Mouse (Mus musculus) intestine, embryonic 14.5 days (tissue): ENCODE measurements around the gene Sh3tc1. TPM values are rescaled to one million over a fixed set of nuclear protein-coding genes. Genes with fewer than 3 reads are reported as not detected.

Experiments used
- ATAC-seq: fragments of 200-750 bp; cut with Nextera tagmentation; replicated peaks from 2 replicates; pipeline ENCODE4 v1.8.0; 2017; ENCODE audit warnings: low read depth, moderate number of reproducible peaks, moderate TSS enrichment, moderate library complexity; ENCODE audit not compliant: low FRiP score, low TSS enrichment
- DNase-seq: peaks from one replicate; pipeline ENCODE4 v3.0.0-alpha.2; 2018; ENCODE audit warnings: low spot score
- H3K27ac ChIP-seq: fragments of 300-500 bp; sonication (generic); 2 replicates; pipeline ENCODE4 v1.5.1; 2014; ENCODE audit warnings: low read depth, mild to moderate bottlenecking, control low read depth
- H3K27me3 ChIP-seq: fragments of 300-500 bp; sonication (generic); replicated peaks from 2 replicates; pipeline ENCODE4 v1.6.1; 2014; ENCODE audit warnings: low read length, control low read depth; ENCODE audit not compliant: control insufficient read depth, insufficient read depth
- H3K36me3 ChIP-seq: fragments of 300-500 bp; sonication (generic); 2 replicates; pipeline ENCODE4 v1.6.1; 2014; ENCODE audit warnings: low read length, control low read depth; ENCODE audit not compliant: control insufficient read depth, insufficient read depth
- H3K4me1 ChIP-seq: fragments of 300-500 bp; sonication (generic); replicated peaks from 2 replicates; pipeline ENCODE4 v1.6.1; 2014; ENCODE audit warnings: low read length, control low read depth, mixed read lengths; ENCODE audit not compliant: control insufficient read depth, insufficient read depth
- H3K4me2 ChIP-seq: fragments of 300-500 bp; sonication (generic); 2 replicates; pipeline ENCODE4 v1.6.1; 2014; ENCODE audit warnings: low read length
- H3K4me3 ChIP-seq: fragments of 300-500 bp; sonication (generic); 2 replicates; pipeline ENCODE4 v1.5.1; 2014; ENCODE audit warnings: low read depth, low read length, control low read depth, mixed read lengths
- H3K9ac ChIP-seq: fragments of 300-500 bp; sonication (generic); 2 replicates; pipeline ENCODE4 v1.6.1; 2014; ENCODE audit warnings: mild to moderate bottlenecking, low read length
- H3K9me3 ChIP-seq: fragments of 300-500 bp; sonication (generic); 2 replicates; pipeline ENCODE4 v1.6.1; 2016; ENCODE audit warnings: low read length, control low read depth; ENCODE audit not compliant: control insufficient read depth
- WGBS: fragments of 180-500 bp; shearing (Covaris S2); extraction: QIAGEN DNeasy Blood & Tissue Kit; methylation state at CpG from one replicate; pipeline ENCODE4 v1.1.7; 2014; 5-methylcytosine and 5-hydroxymethylcytosine counted together
- polyA plus RNA-seq: library from polyadenylated mRNA; unstranded; fragments of >200 nt; fragmentation: Nextera tagmentation; extraction: Ambion mirVana; gene quantifications from 2 replicates; pipeline ENCODE4 v1.2.1, GENCODE M21; 2014

The Sh3tc1 gene
- polyA plus RNA-seq, 1 experiment from 2014 or later: 10.1 TPM

GRCm38 (mm10) chr5:35710931-35711330, 28.9 kb downstream of the Sh3tc1 start:
- 57% methylated on average over 3 of the region's 3 CpGs for WGBS
- H3K4me3 ChIP-seq: no peak overlapping the region
- no peak for ATAC-seq

DNA sequence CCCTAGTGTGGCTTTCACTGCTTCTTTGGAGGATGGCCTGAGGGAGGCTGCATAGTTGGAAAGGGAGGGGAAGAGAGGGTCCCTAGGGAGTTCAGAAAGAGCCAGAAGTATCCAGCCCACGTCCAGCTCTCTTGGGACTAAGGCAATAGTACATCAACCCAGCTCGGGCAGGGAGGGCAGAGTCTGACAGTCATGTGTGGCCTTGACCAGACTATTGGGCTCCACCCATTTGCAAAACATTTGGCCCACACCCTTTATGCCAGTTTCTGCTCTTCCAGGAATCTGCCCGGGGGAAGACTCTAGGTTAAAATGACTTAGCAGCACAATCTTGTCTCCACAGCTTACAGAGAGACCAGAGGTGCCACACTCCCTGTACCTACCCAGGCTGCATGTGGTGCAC, 29.3 kb downstream of the Sh3tc1 start:
- Histone ChIP-seq H3K9ac (no peak overlapping the region), H3K27me3 (no peaks in the 10 kb centered on the region), H3K9me3 (no peaks in the 10 kb centered on the region), H3K4me2 (no peak overlapping the region), H3K4me3 (no peak overlapping the region), H3K4me1 (peaks cover 6% of the 10 kb centered on the region), H3K27ac (no peak overlapping the region), H3K36me3 (no peaks in the 10 kb centered on the region)
- ATAC-seq (no peak), DNase-seq (no peak)
- 64% methylated on average over 3 of the region's 3 CpGs for WGBS

More at GRCm38 (mm10) chr5:35710931-35711330, 28.9 kb downstream of the Sh3tc1 start:
- no peak overlapping the region for H3K9ac ChIP-seq
- no peak overlapping the region for H3K27ac ChIP-seq
- H3K36me3 ChIP-seq: no peaks in the 10 kb centered on the region
- H3K27me3 ChIP-seq: no peaks in the 10 kb centered on the region
- no peak overlapping the region for H3K4me2 ChIP-seq
- H3K4me1 ChIP-seq: peaks cover 6% of the 10 kb centered on the region
- DNase-seq: no peak
- H3K9me3 ChIP-seq: no peaks in the 10 kb centered on the region

GRCm38 (mm10) chr5:35705411-35705810, 34.4 kb downstream of the Sh3tc1 start:
- Histone ChIP-seq H3K27me3 (no peaks in the 10 kb centered on the region), H3K9me3 (no peaks in the 10 kb centered on the region), H3K4me3 (no peak overlapping the region), H3K36me3 (no peaks in the 10 kb centered on the region), H3K9ac (no peak overlapping the region), H3K4me2 (no peak overlapping the region), H3K27ac (no peak overlapping the region), H3K4me1 (peaks cover 6% of the 10 kb centered on the region; the same call in 1 of the 2 replicates)
- 93% methylated on average over 3 of the region's 3 CpGs for WGBS
- DNase-seq (no peak), ATAC-seq (no peak)

GRCm38 (mm10) chr5:35703814-35704213, 36.0 kb downstream of the Sh3tc1 start:
- 93% methylated on average over 4 of the region's 4 CpGs for WGBS
- DNase-seq (no peak), ATAC-seq (no peak)
- no peak overlapping the region for H3K4me3 ChIP-seq
- no peaks in the 10 kb centered on the region for H3K4me1 ChIP-seq
- no peaks in the 10 kb centered on the region for H3K27me3 ChIP-seq
- no peak overlapping the region for H3K4me2 ChIP-seq
- H3K9me3 ChIP-seq: no peaks in the 10 kb centered on the region
- no peak overlapping the region for H3K9ac ChIP-seq
- no peak overlapping the region for H3K27ac ChIP-seq
- H3K36me3 ChIP-seq: no peaks in the 10 kb centered on the region

GRCm38 (mm10) chr5:35703183-35703582, 36.6 kb downstream of the Sh3tc1 start:
- no peak for DNase-seq
- Histone ChIP-seq H3K4me2 (no peak overlapping the region), H3K9ac (no peak overlapping the region), H3K36me3 (no peaks in the 10 kb centered on the region), H3K9me3 (no peaks in the 10 kb centered on the region), H3K4me3 (no peak overlapping the region), H3K27me3 (no peaks in the 10 kb centered on the region), H3K4me1 (no peaks in the 10 kb centered on the region), H3K27ac (no peak overlapping the region)
- ATAC-seq: no peak
- 84% methylated on average over 8 of the region's 8 CpGs for WGBS

DNA sequence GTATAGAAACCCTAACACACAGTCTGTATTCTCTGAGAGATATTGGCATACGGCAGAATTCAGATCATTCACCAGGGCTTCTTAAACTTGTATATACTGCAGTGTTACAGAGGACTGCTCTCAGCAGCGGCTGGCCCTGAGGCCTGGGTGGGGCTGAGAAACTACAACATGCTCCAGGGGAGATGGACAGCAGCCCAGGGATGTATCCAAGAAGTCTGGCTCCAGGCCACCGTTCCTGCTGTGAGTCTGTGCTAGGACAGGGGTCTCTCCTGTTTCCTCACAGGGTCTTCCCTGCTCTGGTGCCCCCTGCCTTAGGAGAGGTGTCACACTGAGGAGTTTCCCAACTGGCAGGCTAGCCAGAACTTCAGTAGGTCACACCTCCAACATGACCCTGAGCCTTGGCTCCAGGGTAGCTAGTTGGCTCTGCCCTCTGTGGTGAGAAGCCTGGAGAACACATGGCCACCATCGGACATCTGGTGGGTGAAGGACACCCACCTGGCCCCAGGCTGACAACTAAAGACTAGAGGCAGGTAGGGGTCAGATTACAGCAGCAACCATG, 37.1 kb downstream of the Sh3tc1 start:
- no peak overlapping the region for H3K9ac ChIP-seq
- no peak overlapping the region for H3K4me2 ChIP-seq
- no peak for DNase-seq
- no peaks in the 10 kb centered on the region for H3K27me3 ChIP-seq
- H3K4me3 ChIP-seq: no peak overlapping the region
- no peak for ATAC-seq
- H3K4me1 ChIP-seq: no peaks in the 10 kb centered on the region
- H3K9me3 ChIP-seq: no peaks in the 10 kb centered on the region
- no peaks in the 10 kb centered on the region for H3K36me3 ChIP-seq
- WGBS: 66% methylated on average over 4 of the region's 4 CpGs
- no peak overlapping the region for H3K27ac ChIP-seq

GRCm38 (mm10) chr5:35701042-35701441, 38.7 kb downstream of the Sh3tc1 start:
- Histone ChIP-seq H3K4me3 (no peak overlapping the region), H3K4me1 (no peaks in the 10 kb centered on the region), H3K27ac (no peak overlapping the region), H3K36me3 (no peaks in the 10 kb centered on the region), H3K9ac (0 out of 2 replicates have a peak overlapping the region, but pooled peaks have one; percentile 20), H3K4me2 (no peak overlapping the region), H3K9me3 (no peaks in the 10 kb centered on the region), H3K27me3 (no peaks in the 10 kb centered on the region)
- DNase-seq: peak; percentile 88
- 0 out of 2 replicates have a peak, but pooled peaks have one; percentile 18 for ATAC-seq
- 44% methylated on average over 6 of the region's 6 CpGs for WGBS

DNA sequence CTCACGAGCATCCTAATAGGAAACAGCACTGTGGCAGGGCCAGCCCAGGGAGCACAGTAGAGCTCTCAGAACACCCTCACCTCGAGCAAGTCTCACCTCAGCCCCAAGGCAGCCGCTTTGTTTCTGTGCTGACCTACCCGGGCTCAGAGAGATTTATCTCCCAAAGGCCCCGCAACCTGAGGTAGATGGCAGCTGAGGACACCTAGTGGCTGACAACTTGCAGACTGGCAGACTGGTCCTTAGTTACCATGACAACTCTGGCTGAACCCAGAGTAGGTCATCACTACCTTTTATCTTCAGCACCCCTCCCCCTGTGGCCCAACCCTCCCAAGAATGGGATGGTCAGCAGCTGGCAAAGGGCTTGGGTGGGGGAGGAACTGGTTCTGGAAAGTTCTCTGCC, 44.0 kb downstream of the Sh3tc1 start:
- no peak overlapping the region for H3K9ac ChIP-seq
- H3K4me2 ChIP-seq: no peak overlapping the region
- no peaks in the 10 kb centered on the region for H3K27me3 ChIP-seq
- H3K36me3 ChIP-seq: no peaks in the 10 kb centered on the region
- DNase-seq (no peak), ATAC-seq (no peak)
- H3K4me3 ChIP-seq: no peak overlapping the region
- no peaks in the 10 kb centered on the region for H3K9me3 ChIP-seq
- WGBS: 28% methylated on average over 5 of the region's 5 CpGs
- peaks cover 15% of the 10 kb centered on the region; the same call in 1 of the 2 replicates for H3K4me1 ChIP-seq
- no peak overlapping the region for H3K27ac ChIP-seq

- ATAC-seq (no peak), DNase-seq (no peak)
- Histone ChIP-seq H3K4me1 (peaks cover 25% of the 10 kb centered on the region), H3K27ac (no peak overlapping the region), H3K4me3 (no peak overlapping the region), H3K9ac (no peak overlapping the region), H3K27me3 (no peaks in the 10 kb centered on the region), H3K36me3 (no peaks in the 10 kb centered on the region), H3K9me3 (no peaks in the 10 kb centered on the region), H3K4me2 (no peak overlapping the region)
- WGBS: 72% methylated on average over 4 of the region's 4 CpGs
Measured at GRCm38 (mm10) chr5:35693638-35694037, 46.1 kb downstream of the Sh3tc1 start.
